Mouse (Mus musculus) kidney, adult 2 months (tissue): Measurements from ENCODE around the gene Dact3. TPM values are rescaled to one million over a fixed set of nuclear protein-coding genes. Genes with fewer than 3 reads are reported as not detected.

Experiments used
- DNase-seq: peaks from one replicate; pipeline ENCODE4 v3.0.0; 2021
- H3K27ac ChIP-seq: fragments of 200-500 bp; 2 replicates; pipeline ENCODE4 v1.5.1; 2012; ENCODE audit warnings: low read depth, low read length, control low read depth, inconsistent platforms; ENCODE audit not compliant: insufficient read depth
- H3K27me3 ChIP-seq: fragments of 200-500 bp; replicated peaks from 2 replicates; pipeline ENCODE4 v1.6.1; 2012; ENCODE audit warnings: mild to moderate bottlenecking, moderate library complexity, low read length, inconsistent platforms; ENCODE audit not compliant: control insufficient read depth, insufficient read depth
- H3K36me3 ChIP-seq: fragments of 200-500 bp; 2 replicates; pipeline ENCODE4 v1.6.1; 2012; ENCODE audit warnings: mild to moderate bottlenecking, moderate library complexity, low read length, inconsistent platforms; ENCODE audit not compliant: control insufficient read depth, insufficient read depth
- H3K4me1 ChIP-seq: fragments of 200-500 bp; 2 replicates; pipeline ENCODE4 v1.6.1; 2011; ENCODE audit warnings: low read length; ENCODE audit not compliant: control insufficient read depth, insufficient read depth
- H3K4me3 ChIP-seq: fragments of 200-500 bp; 2 replicates; pipeline ENCODE4 v1.5.1; 2011; ENCODE audit warnings: mild to moderate bottlenecking, low read depth, low read length, control low read depth; ENCODE audit not compliant: insufficient read depth
- CTCF ChIP-seq: fragments of 200-500 bp; conservative IDR thresholded peaks from 2 replicates; pipeline ENCODE4 v1.5.1; 2011; ENCODE audit warnings: low read depth, mild to moderate bottlenecking, control low read depth, low read length, moderate library complexity, mixed read lengths; ENCODE audit not compliant: insufficient read depth, insufficient read length
- POLR2A ChIP-seq: fragments of 200-500 bp; IDR thresholded peaks from one replicate; pipeline ENCODE4 v1.6.1; 2011; ENCODE audit warnings: low read depth, low read length, control low read depth
- WGBS: fragments of 180-500 bp; shearing (Covaris S2); methylation state at CpG from one replicate; pipeline ENCODE4 v1.1.7; 2018; 5-methylcytosine and 5-hydroxymethylcytosine counted together
- polyA plus RNA-seq: library from polyadenylated mRNA; depleted of rRNA; stranded (reverse); fragments of >200 nt; gene quantifications from 2 replicates; pipeline ENCODE4 v1.2.3, GENCODE M21; 2012

Dact3 gene
- polyA plus RNA-seq, 1 experiment = 5.5 TPM

DNA sequence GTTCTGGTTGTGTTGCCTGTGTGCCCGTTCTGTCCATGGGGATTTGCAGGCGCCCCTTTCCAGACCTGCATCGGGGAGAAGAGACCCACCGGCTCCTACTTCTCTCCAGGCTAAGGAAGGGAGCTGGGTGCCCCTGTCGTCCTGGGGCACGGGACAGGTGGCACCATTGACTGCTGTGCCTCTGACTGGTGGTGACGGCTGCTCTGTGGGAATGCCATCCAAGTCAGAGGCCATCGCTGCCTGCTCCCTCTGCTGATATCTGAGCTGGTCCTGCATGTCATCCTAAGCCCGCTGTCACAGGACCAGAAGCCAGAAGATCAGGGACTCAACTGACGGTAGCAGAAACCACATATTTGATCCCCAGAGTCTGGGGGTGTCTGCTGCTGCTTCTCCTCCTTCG is 33.7 kb downstream of the Dact3 start:
- DNase-seq = no peak
- no peaks in the 10 kb centered on the region for H3K27me3 ChIP-seq
- TF ChIP-seq CTCF = no peak
- 60% methylated on average over 11 of the region's 11 CpGs for WGBS
- no peaks in the 10 kb centered on the region for H3K4me1 ChIP-seq
- H3K36me3 ChIP-seq = no peaks in the 10 kb centered on the region
- H3K27ac ChIP-seq = no peak overlapping the region
- no peak overlapping the region for H3K4me3 ChIP-seq

DNA sequence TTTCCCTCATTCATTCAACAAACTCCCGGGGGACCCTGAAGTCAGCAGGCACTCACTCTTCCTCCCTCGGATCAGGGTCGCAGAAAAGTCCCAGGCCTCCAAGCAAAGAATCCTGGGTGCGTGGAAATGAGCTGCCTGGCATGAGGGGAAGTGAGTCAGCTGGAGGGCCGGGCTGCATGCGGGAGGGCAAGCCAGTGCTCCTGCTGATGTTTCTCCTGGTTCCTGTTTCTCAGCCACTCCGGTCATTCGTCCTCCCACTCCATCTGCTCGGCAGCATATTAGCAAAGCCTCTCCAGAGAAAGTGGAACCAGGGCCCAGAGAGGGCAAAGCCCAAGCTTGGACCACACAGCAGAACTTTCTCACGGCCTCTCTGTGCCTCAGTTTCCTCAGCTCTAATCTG is 34.8 kb downstream of the Dact3 start:
- no peak for DNase-seq
- Histone ChIP-seq H3K27me3 (no peaks in the 10 kb centered on the region), H3K27ac (no peak overlapping the region), H3K36me3 (no peaks in the 10 kb centered on the region), H3K4me3 (no peak overlapping the region), H3K4me1 (no peaks in the 10 kb centered on the region)
- TF ChIP-seq POLR2A (no peak), CTCF (no peak)
- WGBS = 32% methylated on average over 10 of the region's 10 CpGs

- TF ChIP-seq CTCF = no peak
- TF ChIP-seq POLR2A = no peak
- H3K27me3 ChIP-seq = no peaks in the 10 kb centered on the region
- no peak for DNase-seq
- H3K27ac ChIP-seq = no peak overlapping the region
- H3K4me1 ChIP-seq = no peaks in the 10 kb centered on the region
- H3K36me3 ChIP-seq = 0 out of 2 replicates have a peak, but pooled peaks cover 1% of the 10 kb centered on the region
- 91% methylated on average over 3 of the region's 3 CpGs for WGBS
- no peak overlapping the region for H3K4me3 ChIP-seq
Observed at GRCm38 (mm10) chr7:16911904-16912303, 36.8 kb downstream of the Dact3 start.

DNA sequence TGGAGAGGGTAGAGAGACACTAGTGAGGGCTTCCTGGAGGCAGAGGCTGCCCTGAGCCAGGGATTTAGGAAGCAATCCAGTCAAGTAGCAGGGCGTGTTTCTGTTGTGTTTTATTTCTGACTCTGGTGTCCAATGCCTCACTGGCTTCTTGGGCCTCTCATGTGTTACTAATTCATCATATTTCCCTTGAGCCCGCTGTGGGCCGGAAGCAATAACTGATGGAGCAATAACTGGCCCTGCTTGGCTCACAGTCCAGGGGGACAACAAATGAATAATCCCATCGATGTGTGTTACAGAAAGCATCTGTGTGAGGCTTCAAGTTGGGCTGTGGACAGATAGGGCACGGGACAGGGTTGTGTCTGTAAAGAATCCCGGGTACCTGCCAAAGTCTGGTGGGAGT is 37.2 kb downstream of the Dact3 start:
- H3K4me3 ChIP-seq = no peak overlapping the region

GRCm38 (mm10) chr7:16913806-16914452 is 38.8 kb downstream of the Dact3 start:
- Histone ChIP-seq H3K36me3 (0 out of 2 replicates have a peak, but pooled peaks cover 2% of the 10 kb centered on the region), H3K27me3 (no peaks in the 10 kb centered on the region), H3K4me3 (no peak overlapping the region), H3K4me1 (no peaks in the 10 kb centered on the region), H3K27ac (no peak overlapping the region)
- no peak for TF ChIP-seq POLR2A
- peak; percentile 86 for TF ChIP-seq CTCF
- peak; percentile 78 for DNase-seq
- 26% methylated on average over 10 of the region's 10 CpGs for WGBS

More for the DNA sequence above, 37.2 kb downstream of the Dact3 start:
- peak; percentile 48 for DNase-seq
- Histone ChIP-seq H3K4me1 (no peaks in the 10 kb centered on the region), H3K27ac (no peak overlapping the region), H3K36me3 (0 out of 2 replicates have a peak, but pooled peaks cover 2% of the 10 kb centered on the region), H3K27me3 (no peaks in the 10 kb centered on the region)
- TF ChIP-seq CTCF = no peak
- no peak for TF ChIP-seq POLR2A
- 67% methylated on average over 6 of the region's 6 CpGs for WGBS

DNA sequence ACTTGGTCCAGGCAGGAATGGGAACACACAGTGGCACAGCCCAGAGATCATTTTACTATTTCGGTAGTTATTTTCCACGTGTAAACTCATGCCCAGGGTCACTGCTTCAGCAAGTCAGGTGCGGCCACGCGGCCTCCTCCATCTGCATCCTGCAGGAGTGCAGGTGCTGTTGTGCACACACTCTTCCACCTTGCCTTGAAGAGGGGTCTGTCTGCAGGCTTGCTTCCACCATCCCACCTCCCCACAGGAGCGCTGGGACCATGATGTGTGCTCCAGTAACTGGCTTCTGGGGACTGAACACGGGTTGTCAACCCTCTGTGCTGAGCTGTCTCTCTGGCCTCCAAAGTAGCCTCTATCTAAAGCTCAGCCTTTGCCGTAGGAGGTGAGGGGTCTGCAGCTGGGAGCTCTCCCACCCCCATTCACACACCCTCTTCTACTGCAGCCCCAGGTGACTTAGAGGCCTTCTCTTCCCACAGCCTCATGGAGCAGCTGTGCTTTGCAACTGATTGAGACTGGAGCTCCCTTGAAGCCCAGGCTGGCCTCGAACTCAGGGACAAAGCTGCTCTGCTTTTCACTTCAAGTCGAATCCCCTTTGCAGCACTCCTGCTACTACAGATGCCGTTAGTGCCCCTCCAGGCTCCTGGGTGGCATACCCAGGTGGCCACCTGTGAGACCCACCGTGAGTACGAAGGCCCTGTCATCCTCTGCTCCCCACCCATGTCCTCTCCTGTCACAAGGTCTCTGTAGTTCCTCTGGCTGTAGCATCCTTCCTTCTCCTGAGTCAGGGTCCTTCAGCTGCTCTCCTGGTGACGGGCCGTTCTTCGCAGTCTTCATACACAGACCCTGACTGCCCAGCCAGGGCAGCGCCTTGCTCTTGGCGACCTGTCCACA is 39.6 kb downstream of the Dact3 start:
- no peak overlapping the region for H3K4me3 ChIP-seq
- WGBS = 80% methylated on average over 18 of the region's 18 CpGs
- H3K4me1 ChIP-seq = no peaks in the 10 kb centered on the region
- H3K36me3 ChIP-seq = 0 out of 2 replicates have a peak, but pooled peaks cover 2% of the 10 kb centered on the region
- H3K27me3 ChIP-seq = no peaks in the 10 kb centered on the region
- DNase-seq = no peak
- no peak overlapping the region for H3K27ac ChIP-seq
- no peak for TF ChIP-seq POLR2A
- no peak for TF ChIP-seq CTCF

- WGBS = 87% methylated on average over 32 of the region's 32 CpGs
- TF ChIP-seq POLR2A (no peak), CTCF (no peak)
- H3K27me3 ChIP-seq = no peaks in the 10 kb centered on the region
- no peak overlapping the region for H3K4me3 ChIP-seq
- 0 out of 2 replicates have a peak, but pooled peaks cover under 1% of the 10 kb centered on the region for H3K4me1 ChIP-seq
- no peak overlapping the region for H3K27ac ChIP-seq
- DNase-seq = no peak
- 0 out of 2 replicates have a peak, but pooled peaks cover 2% of the 10 kb centered on the region for H3K36me3 ChIP-seq
Observed at GRCm38 (mm10) chr7:16915461-16916340, 40.6 kb downstream of the Dact3 start.
